Mouse (Mus musculus): Measurements from ENCODE around the gene Lcat. TPM values are rescaled to one million over a fixed set of nuclear protein-coding genes. Genes with fewer than 3 reads are reported as not detected.
"Not testable (repeated sequence)": the region's sequence is repeated elsewhere in the genome, so short reads cannot be mapped to it uniquely, and the experiment has no call there.

The Lcat gene
- 10 to 100 TPM; 26.7 to 29.0 TPM for total RNA-seq (2021)

DNA sequence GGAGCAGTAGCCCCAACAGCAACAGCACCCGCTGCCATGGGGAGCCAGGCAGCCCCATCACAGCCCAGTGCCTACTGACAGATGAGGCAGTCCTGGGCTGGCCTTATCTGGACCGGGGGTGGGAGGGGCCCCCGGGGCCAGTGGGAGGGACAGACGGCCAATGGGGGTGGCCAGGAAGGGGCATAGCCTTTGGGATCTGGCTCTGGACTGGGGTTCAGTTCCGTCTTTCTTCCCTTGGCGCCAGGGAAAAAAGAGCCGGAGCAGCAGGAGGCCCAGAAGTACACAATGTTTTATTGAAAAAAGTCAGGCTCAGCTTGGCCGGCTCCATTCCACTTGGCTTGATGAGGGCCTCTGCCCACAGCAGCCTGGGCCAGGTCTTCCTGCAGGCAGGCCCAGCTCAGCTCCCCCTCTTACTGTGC lies at the start of gene Lcat:
Gene Lcat (minus strand): TSS at position 62 of the 419 bp plus-strand sequence.
- intact Hi-C loops (cut with DNase I): no loop called here
- DNase-seq (ENCODE audit: low spot score in 2 of 2): no peak

DNA sequence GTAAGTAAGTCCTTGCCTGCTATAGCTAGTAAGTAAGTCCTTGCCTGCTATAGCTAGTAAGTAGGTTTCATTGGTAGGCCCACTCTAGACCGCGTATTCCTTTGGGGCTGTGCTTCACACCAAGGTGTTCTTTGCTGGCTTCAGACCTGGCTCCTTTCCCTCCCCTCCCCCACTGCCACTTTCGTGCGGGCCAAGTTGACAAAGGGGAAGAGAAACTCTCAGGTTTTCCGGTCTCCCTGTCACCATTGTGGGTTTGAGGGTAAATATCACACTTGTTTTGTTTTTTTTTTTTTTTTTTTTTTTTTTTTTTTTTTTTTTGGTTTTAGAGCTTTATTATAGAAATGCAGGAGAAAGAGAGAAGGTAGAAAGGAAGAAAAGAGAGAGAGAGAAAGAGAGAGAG lies 49.3 kb upstream of the Lcat start:
- intact Hi-C loops (cut with DNase I): no loop called here
- no peak for DNase-seq (ENCODE audit: low spot score in 2 of 2)

- intact Hi-C loops (cut with DNase I): no loop called here
- DNase-seq (ENCODE audit: low spot score in 2 of 2): no peak
These were observed 48.4 kb upstream of the Lcat start for GRCm38 (mm10) chr8:105991546-105991945.

- intact Hi-C loops (cut with DNase I): no loop called here
- DNase-seq (ENCODE audit: low spot score in 2 of 2): peak; percentile 44 to 45
These were observed 47.7 kb upstream of the Lcat start, which contains the start of gene Dus2 for GRCm38 (mm10) chr8:105990856-105991387. Dus2 (plus strand) TSS chr8:105991337.

- intact Hi-C loops (cut with DNase I): loop anchor here (5.0 kb wide), 1 partner anchor 34 kb away; no protein-coding TSS in a partner anchor
- no peak for DNase-seq (ENCODE audit: low spot score in 2 of 2)
These were observed 45.4 kb upstream of the Lcat start for GRCm38 (mm10) chr8:105988546-105988945.

DNA sequence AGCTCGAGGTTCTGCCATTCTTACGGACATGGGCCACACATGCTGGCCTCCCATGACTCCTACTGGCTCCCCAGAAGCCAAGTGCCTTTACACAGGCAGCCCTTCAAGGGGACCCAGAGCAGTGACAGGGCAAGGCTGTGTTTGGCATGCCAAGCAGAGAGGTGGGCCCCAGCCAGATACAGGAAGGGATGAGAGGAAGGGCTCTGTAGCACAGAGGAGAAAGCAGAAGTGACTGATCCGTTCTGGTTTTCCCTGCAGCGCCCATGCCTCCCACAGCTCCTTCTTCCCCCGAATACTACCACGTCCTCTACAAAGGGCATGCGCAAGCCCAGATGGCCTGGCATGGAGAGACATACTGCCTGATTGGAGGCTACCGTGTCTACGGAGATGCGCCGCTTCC lies 40.2 kb upstream of the Lcat start:
- DNase-seq (ENCODE audit: low spot score in 2 of 2); intact Hi-C loops (cut with DNase I): not testable (repeated sequence)

GRCm38 (mm10) chr8:105981146-105981545 lies 38.0 kb upstream of the Lcat start:
- no peak for DNase-seq (ENCODE audit: low spot score in 2 of 2)
- intact Hi-C loops (cut with DNase I): no loop called here

DNA sequence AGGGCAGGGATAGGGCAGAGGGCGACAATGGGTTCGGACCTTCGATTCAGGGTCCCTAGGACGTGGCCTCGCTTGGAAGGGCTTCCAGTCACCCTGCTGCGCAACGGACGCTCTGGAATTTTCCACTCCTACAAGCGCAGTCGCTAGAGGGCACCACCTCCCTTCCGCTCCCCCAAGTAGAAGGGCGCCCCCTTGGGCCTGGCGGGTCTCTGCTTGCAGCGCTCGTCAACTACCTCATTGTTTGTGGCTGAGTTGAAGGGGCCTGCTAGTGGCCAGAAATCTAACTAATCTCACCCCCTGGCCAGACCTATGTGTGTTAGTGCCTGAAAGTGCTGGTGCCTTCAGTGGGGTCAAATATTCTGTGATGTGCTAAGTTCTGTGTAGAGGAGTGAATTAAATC lies 36.1 kb upstream of the Lcat start, which contains the start of gene Dpep3:
Gene Dpep3 (minus strand): TSS at position 105 of the 400 bp plus-strand sequence.
- DNase-seq (ENCODE audit: low spot score in 2 of 2): no peak
- intact Hi-C loops (cut with DNase I): no loop called here

DNA sequence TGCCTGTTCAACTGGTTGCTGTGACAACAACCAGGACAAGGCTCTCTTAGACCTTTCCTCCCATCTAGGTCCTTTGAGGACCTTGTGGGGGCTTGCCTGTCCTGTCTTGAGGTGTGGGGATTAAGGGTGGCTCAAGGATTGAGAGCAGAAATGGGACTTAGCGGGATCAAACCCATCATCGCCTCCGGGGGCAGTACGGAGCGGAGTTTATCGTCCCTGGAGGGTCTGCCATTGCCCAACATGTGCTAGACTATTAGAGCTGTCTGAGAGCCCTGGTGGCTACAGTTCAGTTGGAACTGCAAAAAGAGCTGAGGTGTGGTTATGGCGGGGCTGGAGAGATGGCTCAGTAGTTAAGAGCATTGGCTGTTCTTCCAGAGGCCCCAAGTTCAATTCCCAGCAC lies 32.2 kb upstream of the Lcat start:
- intact Hi-C loops (cut with DNase I): no loop called here
- DNase-seq (ENCODE audit: low spot score in 2 of 2): no peak

- DNase-seq (ENCODE audit: low spot score in 2 of 2): no peak
- intact Hi-C loops (cut with DNase I): no loop called here
These were observed 28.0 kb upstream of the Lcat start for GRCm38 (mm10) chr8:105971019-105971720.

DNA sequence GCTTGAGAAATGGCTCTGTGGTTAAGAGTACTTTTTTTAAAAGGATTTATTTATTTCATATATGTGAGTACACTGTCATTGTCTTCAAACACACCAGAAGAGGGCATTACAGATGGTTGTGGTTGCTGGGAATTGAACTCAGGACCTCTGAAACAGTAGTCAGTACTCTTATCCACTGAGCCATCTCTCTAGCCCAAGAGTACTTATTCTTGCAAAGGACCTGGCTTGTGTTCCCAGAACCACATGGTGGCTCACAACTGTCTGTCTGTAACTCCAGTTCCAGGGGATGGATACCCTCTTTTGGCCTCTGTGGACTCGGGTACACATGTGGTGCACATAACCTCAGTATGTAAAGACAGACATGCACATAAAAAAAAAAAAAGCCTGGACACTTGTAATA lies 26.2 kb upstream of the Lcat start:
- DNase-seq (ENCODE audit: low spot score in 2 of 2): no peak
- intact Hi-C loops (cut with DNase I): no loop called here

- intact Hi-C loops (cut with DNase I): no loop called here
- no peak for DNase-seq (ENCODE audit: low spot score in 2 of 2)
These were observed 23.6 kb upstream of the Lcat start for GRCm38 (mm10) chr8:105966692-105967311.

- no peak for DNase-seq (ENCODE audit: low spot score in 2 of 2)
- intact Hi-C loops (cut with DNase I): loop anchor here (2.0 kb wide), 1 partner anchor 27 kb away; the partner anchor contains the start of gene Psmb10
These were observed 22.7 kb upstream of the Lcat start, which contains the start of gene Slc12a4 for GRCm38 (mm10) chr8:105965905-105966341. Slc12a4 (minus strand) TSS chr8:105966097.

DNA sequence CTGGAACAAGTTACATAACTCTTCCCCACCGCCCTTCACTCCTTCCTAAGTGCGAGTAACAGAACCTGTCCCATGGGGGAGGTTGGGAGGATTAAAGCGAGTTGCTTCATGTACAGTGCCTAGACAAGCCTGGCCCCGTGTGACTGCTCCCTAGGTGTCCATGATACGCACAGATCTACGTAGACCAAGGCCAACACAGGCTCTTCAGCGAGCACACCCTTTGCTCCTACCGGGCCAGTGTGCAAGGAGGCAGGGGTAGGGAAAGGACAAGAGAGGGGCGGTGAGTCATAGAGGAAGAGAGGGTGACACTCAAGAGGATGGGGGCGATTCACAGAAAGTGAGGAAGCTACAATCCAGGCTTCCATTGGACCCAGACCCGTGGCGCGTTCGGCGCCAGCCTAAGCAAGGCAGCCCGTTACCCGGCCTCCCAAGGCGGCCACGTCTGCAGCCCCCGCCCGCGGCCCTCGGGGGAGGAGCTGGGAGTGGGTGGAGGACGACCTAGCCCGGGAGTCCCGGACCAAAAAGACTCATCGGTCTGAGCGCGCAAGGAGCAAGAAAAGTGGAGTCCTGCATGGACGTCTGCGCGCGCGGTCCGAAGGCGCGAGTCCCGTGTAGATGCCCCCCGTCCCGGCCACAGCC lies 22.2 kb upstream of the Lcat start:
- no peak for DNase-seq (ENCODE audit: low spot score in 2 of 2)
- intact Hi-C loops (cut with DNase I): loop anchor here (2.0 kb wide), 1 partner anchor 27 kb away; the partner anchor contains the start of gene Psmb10

DNA sequence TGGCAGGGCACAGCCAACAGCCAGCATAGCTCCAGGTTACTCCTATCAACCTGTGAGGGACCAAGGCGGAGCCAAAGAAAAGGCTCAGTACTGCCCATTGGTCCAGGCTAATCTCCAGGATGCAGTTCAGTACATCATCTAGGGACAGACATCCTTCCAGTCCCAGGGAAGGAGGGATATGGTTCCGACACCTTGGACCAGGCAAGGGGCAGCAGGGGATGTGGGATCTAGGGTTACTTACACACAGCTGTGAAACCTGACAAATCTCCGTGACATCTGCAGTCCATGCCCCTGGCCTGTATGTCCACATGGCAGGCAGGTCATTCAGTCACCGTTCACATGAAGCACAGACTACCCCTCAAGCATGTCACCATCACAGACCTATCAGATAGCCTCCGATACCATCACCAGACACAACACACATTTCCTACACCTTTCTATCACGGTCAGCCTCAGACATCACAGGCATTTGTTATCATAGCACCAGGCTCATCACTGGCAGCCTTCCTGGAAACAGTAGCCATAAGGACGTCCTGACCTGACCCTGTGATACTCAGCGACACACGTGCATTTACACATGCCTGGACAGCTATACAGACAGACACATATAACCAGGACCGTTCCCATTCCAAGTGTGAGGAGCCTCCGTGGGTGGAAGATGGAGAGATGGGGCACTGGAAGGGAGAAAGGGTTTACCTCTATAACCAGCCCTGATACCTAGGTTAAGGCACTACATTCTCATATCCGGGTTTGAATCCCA lies 21.5 kb upstream of the Lcat start:
- intact Hi-C loops (cut with DNase I): loop anchor here (2.0 kb wide), 1 partner anchor 26 kb away; the partner anchor contains the start of gene Psmb10

GRCm38 (mm10) chr8:105961536-105961935 lies 18.4 kb upstream of the Lcat start:
- intact Hi-C loops (cut with DNase I): no loop called here
- no peak for DNase-seq (ENCODE audit: low spot score in 2 of 2)

More for the DNA sequence above, 21.5 kb upstream of the Lcat start:
- DNase-seq (ENCODE audit: low spot score in 2 of 2): no peak

DNA sequence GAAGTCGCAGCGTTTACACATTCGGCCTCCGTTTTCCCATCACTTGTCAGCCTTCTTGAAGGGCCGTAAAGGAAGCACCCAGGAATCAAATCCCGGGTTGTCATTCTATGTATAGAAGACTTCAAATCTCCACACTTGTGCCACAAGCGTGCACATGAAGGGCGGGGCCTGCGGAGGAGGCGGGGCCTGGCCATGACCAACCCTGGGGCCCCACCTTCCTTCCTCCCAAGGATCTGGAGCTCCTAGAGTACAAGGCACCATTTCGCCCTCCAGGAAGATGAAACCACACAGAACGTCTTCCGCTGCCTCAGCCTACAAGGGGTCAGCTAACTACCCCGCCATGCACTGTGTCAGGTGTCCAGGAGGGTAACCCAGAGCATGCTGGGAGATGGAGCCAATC lies 17.9 kb upstream of the Lcat start:
- intact Hi-C loops (cut with DNase I): no loop called here
- no peak for DNase-seq (ENCODE audit: low spot score in 2 of 2)

DNA sequence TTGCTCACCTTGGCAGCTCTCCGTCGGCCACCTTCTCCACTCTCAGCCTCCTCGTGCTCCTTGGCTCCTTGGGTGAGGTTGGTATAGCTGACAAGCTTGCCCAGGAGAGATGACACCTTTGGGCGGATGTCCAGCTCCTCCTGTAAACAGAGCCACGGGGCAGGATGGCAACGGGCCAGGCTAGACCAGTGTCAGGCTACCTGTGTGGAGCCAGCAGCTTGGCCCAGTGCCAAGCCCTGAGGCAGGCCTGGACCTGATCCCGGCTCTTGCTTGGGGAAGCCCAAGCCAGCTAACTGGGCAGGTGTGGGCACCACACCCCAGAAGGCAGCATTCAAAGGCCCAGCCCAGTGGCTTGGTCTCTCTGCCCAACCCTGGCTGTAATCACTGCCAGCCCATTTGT lies 16.2 kb upstream of the Lcat start:
- no peak for DNase-seq (ENCODE audit: low spot score in 2 of 2)
- intact Hi-C loops (cut with DNase I): no loop called here

- no peak for DNase-seq (ENCODE audit: low spot score in 2 of 2)
- intact Hi-C loops (cut with DNase I): no loop called here
These were observed 14.6 kb upstream of the Lcat start for GRCm38 (mm10) chr8:105957813-105958212.

Measured in left cerebral cortex, postnatal 36 days (tissue).